Mouse (Mus musculus): Measurements from ENCODE around the gene Hist1h2be. TPM values are rescaled to one million over a fixed set of nuclear protein-coding genes. Genes with fewer than 3 reads are reported as not detected.
"Not testable (repeated sequence)": the region's sequence is repeated elsewhere in the genome, so short reads cannot be mapped to it uniquely, and the experiment has no call there.

The Hist1h2be gene
- polyA plus RNA-seq, 1 experiment from 2014 or later = 2.2 TPM

DNA sequence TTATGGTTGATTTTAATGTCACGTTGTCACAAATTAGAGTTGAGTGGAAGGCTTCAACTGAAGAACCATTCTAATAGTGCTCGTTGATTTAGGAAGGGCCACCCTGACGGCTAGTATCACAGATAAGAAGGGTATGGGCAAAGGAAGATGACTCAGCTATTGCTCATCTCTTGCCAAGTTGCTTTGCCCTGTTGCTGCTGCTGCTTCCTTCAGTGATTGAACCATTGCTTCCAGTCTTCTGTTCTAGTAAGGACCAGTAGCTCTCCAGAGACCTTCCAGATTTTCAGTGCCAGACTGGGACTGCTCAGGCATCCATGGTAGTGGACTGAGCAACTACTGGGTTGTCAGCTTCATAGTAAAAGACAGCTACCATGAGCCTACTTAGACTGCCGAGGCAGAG lies 11.7 kb downstream of the Hist1h2be start:
- ATAC-seq (ENCODE audit: low FRiP score) = no peak
- H3K9ac ChIP-seq = no peak overlapping the region
- 86% methylated on average over 4 of the region's 4 CpGs for WGBS

DNA sequence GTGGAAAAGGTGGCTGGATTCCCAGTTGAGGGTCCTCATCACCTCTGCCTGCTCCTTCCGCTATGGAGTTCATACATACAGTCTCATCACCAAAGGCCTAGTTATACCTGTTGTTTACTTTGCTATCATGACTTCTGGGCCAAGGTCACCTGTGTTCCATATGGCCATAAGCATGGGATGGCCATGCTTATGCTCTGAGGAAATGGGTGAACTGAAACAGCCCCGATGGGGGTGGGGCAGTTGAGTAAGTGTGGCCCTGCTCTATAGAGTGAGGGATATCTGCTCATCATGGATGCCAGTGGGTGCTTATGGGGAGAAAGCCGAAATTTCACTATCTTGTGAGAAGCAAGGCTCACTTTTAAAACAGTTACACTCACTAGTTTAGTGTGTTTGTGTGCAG lies 15.9 kb downstream of the Hist1h2be start:
- no peaks in the 10 kb centered on the region for H3K36me3 ChIP-seq
- ATAC-seq (ENCODE audit: low FRiP score) = no peak
- no peaks in the 10 kb centered on the region for H3K9me3 ChIP-seq (replicated peaks)
- H3K4me2 ChIP-seq (replicated peaks) = no peak overlapping the region
- H3K4me3 ChIP-seq = no peak overlapping the region
- no peaks in the 10 kb centered on the region for H3K27me3 ChIP-seq
- WGBS = 87% methylated on average over 3 of the region's 3 CpGs
- H3K4me1 ChIP-seq = no peaks in the 10 kb centered on the region
- no peak overlapping the region for H3K9ac ChIP-seq
- H3K27ac ChIP-seq = no peak overlapping the region

More for the DNA sequence above, 11.7 kb downstream of the Hist1h2be start:
- H3K4me3 ChIP-seq = no peak overlapping the region
- no peaks in the 10 kb centered on the region for H3K9me3 ChIP-seq (replicated peaks)
- no peaks in the 10 kb centered on the region for H3K36me3 ChIP-seq
- H3K27ac ChIP-seq = no peak overlapping the region
- H3K27me3 ChIP-seq = no peaks in the 10 kb centered on the region
- H3K4me1 ChIP-seq = no peaks in the 10 kb centered on the region
- H3K4me2 ChIP-seq (replicated peaks) = no peak overlapping the region

DNA sequence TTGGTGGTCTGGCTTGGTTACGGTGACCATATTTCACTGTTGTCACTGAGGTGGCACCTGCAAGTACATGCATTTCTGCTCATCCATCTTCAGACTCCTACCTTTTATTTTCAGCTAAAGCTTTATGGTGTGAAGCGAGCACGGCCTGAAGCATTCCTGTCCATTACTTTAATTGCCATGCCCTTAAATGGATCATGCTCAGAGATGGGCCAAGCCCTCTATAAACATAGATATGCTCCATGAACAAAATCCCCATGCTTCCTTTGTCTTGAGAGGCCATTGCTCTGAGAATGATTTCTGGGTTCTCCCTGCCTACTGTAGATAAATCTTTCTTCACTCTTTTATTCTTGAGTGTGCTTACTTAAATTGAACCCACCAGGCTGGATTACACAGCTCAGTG lies 16.5 kb downstream of the Hist1h2be start:
- Histone ChIP-seq H3K4me1 (no peaks in the 10 kb centered on the region), H3K27ac (no peak overlapping the region), H3K4me2 (replicated peaks) (no peak overlapping the region), H3K27me3 (no peaks in the 10 kb centered on the region), H3K9ac (no peak overlapping the region), H3K36me3 (no peaks in the 10 kb centered on the region), H3K9me3 (replicated peaks) (no peaks in the 10 kb centered on the region), H3K4me3 (no peak overlapping the region)
- 100% methylated on average over 3 of the region's 3 CpGs for WGBS
- no peak for ATAC-seq (ENCODE audit: low FRiP score)

DNA sequence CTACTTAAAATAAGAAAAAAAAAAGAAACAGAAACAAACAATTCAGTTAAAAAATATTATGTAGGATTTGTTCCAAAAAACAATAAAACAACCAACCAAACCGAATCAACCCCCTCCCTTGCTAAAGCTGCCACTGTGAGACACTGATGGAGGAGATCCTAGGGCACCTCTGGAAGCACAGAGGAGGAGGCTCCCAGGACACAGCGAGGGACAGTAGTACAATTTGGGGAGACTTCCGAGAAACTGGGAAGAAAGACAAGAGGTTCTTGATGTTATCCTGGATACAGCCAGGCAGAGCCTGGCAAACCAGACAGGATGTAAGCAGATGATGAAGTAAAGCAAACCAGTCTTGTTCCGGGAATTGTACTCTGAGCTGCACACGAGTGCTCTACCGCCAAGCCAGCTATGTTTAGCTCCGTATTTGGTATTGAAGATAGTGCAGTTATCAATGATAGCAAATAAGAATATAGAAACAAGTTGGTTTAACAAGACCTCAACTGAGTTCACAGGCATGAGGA lies 17.7 kb downstream of the Hist1h2be start:
- no peak overlapping the region for H3K27ac ChIP-seq
- no peaks in the 10 kb centered on the region for H3K4me1 ChIP-seq
- 81% methylated on average over 7 of the region's 7 CpGs for WGBS
- no peak overlapping the region for H3K9ac ChIP-seq
- no peak for ATAC-seq (ENCODE audit: low FRiP score)
- H3K36me3 ChIP-seq = no peaks in the 10 kb centered on the region
- H3K4me3 ChIP-seq = no peak overlapping the region
- no peaks in the 10 kb centered on the region for H3K9me3 ChIP-seq (replicated peaks)
- H3K27me3 ChIP-seq = no peaks in the 10 kb centered on the region
- no peak overlapping the region for H3K4me2 ChIP-seq (replicated peaks)

DNA sequence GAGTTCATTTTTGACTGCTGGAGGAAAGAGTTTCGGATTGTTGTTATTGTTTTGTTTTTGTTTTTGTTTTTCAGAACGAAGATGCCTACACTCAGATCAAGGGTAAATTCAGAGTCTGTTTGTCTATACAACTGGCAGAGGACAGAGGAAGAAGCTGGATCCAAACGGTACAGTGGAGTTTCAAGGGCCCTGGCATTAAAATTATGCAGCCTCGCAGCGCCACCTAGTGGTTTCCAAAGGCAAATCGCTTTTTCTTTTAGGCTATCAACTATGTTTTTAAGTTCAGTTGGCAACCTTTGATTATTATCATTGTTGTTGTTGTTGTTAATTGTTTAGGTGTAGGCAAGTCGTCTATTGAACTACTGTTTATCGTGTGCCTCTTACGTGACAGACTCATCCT lies 23.0 kb downstream of the Hist1h2be start:
- ATAC-seq (ENCODE audit: low FRiP score) = no peak
- H3K9ac ChIP-seq = no peak overlapping the region

DNA sequence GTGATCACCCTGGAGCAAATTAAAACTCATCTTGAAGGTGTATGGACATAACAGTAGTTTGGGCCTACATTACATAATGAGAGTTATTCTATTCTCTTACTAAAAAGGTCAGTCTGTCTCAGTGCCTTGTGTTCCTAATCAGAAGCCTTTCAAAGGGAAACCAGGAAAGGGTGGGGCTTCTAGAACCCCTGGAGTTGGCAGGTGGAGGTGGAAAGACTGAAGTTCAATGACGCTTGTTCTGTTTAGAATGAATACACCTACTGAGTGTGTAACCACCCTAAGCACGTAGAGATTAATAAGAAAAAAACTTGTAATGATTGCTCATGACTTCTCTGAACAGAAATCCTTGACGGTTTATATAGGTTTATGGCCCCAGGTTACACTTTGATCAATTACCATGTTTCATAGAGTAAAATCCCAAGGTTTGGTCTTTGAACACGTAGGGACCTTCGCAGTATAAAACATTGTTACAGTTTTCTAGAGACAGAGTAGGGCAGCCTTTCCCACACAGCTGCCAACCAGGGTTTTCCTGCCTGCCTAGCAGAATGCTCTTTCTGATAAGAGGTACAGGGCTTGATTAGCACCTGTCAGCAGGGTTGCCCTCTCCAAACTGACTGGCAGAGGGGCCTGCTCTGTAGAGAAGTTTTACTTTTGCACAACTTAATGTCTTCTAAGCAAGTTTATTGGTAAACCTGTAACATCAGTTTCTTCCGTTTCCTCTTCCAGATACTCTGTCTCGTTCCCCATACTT lies 25.1 kb downstream of the Hist1h2be start:
- no peak overlapping the region for H3K4me3 ChIP-seq
- H3K36me3 ChIP-seq = no peaks in the 10 kb centered on the region
- H3K9me3 ChIP-seq (replicated peaks) = no peaks in the 10 kb centered on the region
- no peaks in the 10 kb centered on the region for H3K27me3 ChIP-seq
- no peak for ATAC-seq (ENCODE audit: low FRiP score)
- H3K27ac ChIP-seq = no peak overlapping the region
- 89% methylated on average over 7 of the region's 7 CpGs for WGBS
- H3K9ac ChIP-seq = no peak overlapping the region
- H3K4me1 ChIP-seq = no peaks in the 10 kb centered on the region
- H3K4me2 ChIP-seq (replicated peaks) = no peak overlapping the region

More for the DNA sequence above, 23.0 kb downstream of the Hist1h2be start:
- Histone ChIP-seq H3K36me3 (no peaks in the 10 kb centered on the region), H3K27me3 (no peaks in the 10 kb centered on the region), H3K4me3 (no peak overlapping the region), H3K27ac (no peak overlapping the region), H3K4me1 (no peaks in the 10 kb centered on the region), H3K9me3 (replicated peaks) (no peaks in the 10 kb centered on the region), H3K4me2 (replicated peaks) (no peak overlapping the region)
- WGBS = 8% methylated on average over 9 of the region's 9 CpGs

DNA sequence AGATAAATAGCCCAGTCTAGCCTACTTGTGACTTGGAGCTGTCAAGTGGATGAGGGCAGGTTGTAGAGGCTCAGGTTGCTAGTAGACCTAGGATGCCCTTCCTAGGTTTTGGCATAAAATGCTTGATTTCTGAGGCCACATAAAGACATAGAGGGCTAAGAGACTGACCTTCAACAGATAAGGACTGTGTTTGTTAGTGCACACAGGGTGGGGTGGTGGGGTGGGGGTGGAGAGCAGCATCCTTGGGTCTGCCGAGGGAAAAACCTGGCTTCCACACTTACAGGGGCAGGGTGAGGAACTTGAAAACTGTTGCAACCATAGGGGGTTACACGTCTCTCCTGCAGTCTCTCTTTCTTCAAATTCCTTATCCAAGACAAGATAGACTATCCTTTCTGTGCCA lies 25.7 kb downstream of the Hist1h2be start:
- WGBS = 77% methylated on average over 2 of the region's 2 CpGs
- Histone ChIP-seq H3K36me3 (no peaks in the 10 kb centered on the region), H3K9me3 (replicated peaks) (no peaks in the 10 kb centered on the region), H3K4me2 (replicated peaks) (no peak overlapping the region), H3K9ac (no peak overlapping the region), H3K4me3 (no peak overlapping the region), H3K27ac (no peak overlapping the region), H3K4me1 (no peaks in the 10 kb centered on the region), H3K27me3 (no peaks in the 10 kb centered on the region)
- ATAC-seq (ENCODE audit: low FRiP score) = no peak

DNA sequence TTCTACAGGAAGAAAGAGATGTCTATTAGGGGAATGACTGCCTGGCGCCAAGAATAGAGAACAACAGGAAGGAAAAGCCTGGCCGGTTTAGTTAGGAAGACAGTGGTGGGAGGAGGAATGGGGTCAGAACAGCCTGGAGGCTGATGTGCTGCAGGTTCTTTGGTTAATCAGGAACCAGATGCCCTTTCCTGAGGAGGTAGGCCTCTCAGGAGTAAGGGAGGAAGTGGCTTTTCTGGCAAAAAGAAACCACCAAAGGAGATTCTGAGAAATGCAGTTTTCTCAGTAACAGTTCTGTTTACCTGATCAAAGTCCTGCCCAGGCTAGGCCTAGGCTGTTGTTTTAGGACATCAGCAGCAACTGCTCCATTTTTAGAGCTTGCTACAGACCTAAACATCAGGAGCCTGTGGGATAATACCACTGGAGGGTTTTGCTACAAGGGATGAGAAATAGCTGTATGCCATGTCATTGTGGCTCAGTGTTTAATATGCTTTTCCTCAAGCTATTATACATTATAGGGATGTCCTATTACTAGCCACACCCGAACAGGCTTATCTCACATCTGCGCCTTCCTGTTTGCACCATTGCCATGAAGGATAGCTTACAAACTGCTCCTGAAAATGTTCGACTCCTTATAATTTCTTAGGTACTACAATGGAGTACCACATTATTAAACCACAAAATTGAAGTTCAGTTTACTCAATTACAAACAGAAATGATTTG lies 27.7 kb downstream of the Hist1h2be start:
- Histone ChIP-seq H3K4me1 (no peaks in the 10 kb centered on the region), H3K9me3 (replicated peaks) (no peaks in the 10 kb centered on the region), H3K4me2 (replicated peaks) (no peak overlapping the region), H3K4me3 (no peak overlapping the region), H3K27ac (no peak overlapping the region), H3K9ac (no peak overlapping the region), H3K36me3 (no peaks in the 10 kb centered on the region), H3K27me3 (no peaks in the 10 kb centered on the region)
- WGBS = 82% methylated on average over 5 of the region's 5 CpGs
- ATAC-seq (ENCODE audit: low FRiP score) = no peak

DNA sequence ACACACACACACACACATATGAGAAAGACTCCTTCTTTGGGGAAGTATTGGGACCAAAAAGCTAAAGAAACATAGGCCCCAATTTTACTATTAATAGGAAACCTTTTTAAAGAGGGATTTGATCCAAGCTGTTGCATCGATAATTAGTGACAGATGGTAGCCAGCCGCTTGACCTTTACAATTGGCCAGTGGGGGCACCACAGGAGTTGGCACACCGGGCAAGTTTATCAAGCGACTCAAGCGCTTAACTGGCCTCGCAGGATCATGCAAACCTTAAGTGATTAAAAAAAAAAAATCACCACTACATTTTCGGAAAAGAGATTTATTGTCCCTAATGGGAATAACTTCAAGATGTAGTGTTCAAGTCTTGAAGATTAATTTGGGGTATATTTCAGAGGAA lies 28.3 kb downstream of the Hist1h2be start:
- Histone ChIP-seq H3K4me3 (no peak overlapping the region), H3K4me1 (no peaks in the 10 kb centered on the region), H3K9me3 (replicated peaks) (no peaks in the 10 kb centered on the region), H3K27me3 (no peaks in the 10 kb centered on the region), H3K27ac (no peak overlapping the region), H3K9ac (no peak overlapping the region), H3K4me2 (replicated peaks) (no peak overlapping the region), H3K36me3 (no peaks in the 10 kb centered on the region)
- 82% methylated on average over 7 of the region's 7 CpGs for WGBS
- no peak for ATAC-seq (ENCODE audit: low FRiP score)

DNA sequence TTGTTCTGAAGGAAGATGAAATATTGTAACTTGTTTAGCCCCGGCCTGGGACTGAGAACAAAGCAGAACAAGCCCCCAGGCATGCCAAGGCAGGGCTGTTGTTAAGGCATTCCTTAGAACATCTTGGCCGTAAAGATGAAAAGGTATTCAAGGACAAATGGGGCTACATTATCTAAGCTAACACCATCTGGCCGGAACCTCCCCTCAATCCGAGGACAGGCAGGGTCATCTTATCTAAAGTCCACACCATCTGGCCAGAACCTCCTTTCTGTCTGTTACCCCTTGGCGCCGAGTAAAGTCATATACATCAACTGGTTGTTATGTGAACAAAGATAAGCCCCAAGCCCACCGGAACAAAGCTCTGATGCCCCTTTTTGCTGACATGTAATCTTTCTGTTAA lies 29.0 kb downstream of the Hist1h2be start:
- not testable (repeated sequence) for H3K9ac ChIP-seq; H3K4me1 ChIP-seq; H3K4me3 ChIP-seq; H3K9me3 ChIP-seq (replicated peaks); ATAC-seq (ENCODE audit: low FRiP score); H3K4me2 ChIP-seq (replicated peaks); H3K27ac ChIP-seq; H3K36me3 ChIP-seq; H3K27me3 ChIP-seq
- WGBS = 88% methylated on average over 7 of the region's 7 CpGs

DNA sequence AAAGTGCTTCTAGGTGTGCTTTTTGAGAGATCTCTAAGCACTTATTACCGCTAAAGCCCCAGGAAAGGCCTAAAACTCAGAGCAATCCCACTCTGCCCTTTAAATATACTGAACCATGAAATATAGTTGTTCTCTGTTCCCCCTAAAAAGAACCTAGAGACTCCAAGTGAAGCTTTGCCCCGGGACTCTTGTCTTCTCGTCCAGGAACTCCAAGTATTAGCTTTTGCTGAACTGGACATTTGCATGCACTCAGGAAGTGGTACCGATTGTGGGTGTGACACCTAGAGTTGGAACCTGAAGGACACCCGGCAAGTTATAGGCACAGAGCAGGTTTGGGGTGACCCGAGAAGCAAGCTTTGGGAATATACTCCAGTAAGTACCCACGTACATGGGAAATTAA lies 29.7 kb downstream of the Hist1h2be start:
- Histone ChIP-seq H3K27me3 (no peaks in the 10 kb centered on the region), H3K4me3 (no peak overlapping the region), H3K9ac (no peak overlapping the region), H3K27ac (no peak overlapping the region), H3K4me2 (replicated peaks) (no peak overlapping the region), H3K36me3 (no peaks in the 10 kb centered on the region), H3K9me3 (replicated peaks) (no peaks in the 10 kb centered on the region), H3K4me1 (peaks cover 2% of the 10 kb centered on the region; the same call in 1 of the 2 replicates)
- 92% methylated on average over 7 of the region's 7 CpGs for WGBS
- ATAC-seq (ENCODE audit: low FRiP score) = no peak

DNA sequence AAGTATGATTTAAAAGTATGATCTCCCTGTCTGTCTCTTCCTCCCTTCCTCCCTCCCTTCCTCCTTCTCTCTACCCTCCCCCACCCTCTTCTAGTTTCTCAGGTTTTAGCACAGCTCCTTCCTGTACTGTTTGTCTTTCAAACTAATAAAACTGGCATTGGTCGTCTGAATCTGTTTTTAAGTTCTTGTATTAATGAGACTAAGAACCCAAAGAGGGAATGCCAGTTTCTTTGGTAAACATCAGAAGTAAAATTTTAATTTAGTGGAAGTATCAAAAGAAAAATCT lies 34.0 kb downstream of the Hist1h2be start:
- ATAC-seq (ENCODE audit: low FRiP score) = no peak

More for the DNA sequence above, 34.0 kb downstream of the Hist1h2be start:
- H3K9me3 ChIP-seq (replicated peaks) = no peaks in the 10 kb centered on the region
- H3K4me2 ChIP-seq (replicated peaks) = peak overlapping the region; percentile 69
- peak overlapping the region; percentile 87 for H3K27ac ChIP-seq
- no peaks in the 10 kb centered on the region for H3K36me3 ChIP-seq
- H3K9ac ChIP-seq = peak overlapping the region; percentile 49; the same call in 1 of the 2 replicates
- WGBS = 9% methylated on average over 1 of the region's 1 CpGs
- H3K27me3 ChIP-seq = no peaks in the 10 kb centered on the region
- peak overlapping the region; percentile 24; the same call in 1 of the 2 replicates for H3K4me3 ChIP-seq
- H3K4me1 ChIP-seq = peaks cover 22% of the 10 kb centered on the region

Measured in hindbrain, embryonic 12.5 days (tissue).